Mouse (Mus musculus) brain, embryonic 18.5 days (tissue): ENCODE results near the gene Foxo6.

Experiments
- DNase-seq: peaks from one replicate; pipeline ENCODE4 v3.0.0-alpha.2; 2012; ENCODE audit warnings: low read depth, low spot score

Gene Foxo6

GRCm38 (mm10) chr4:120248800-120249261 is 38.3 kb downstream of the Foxo6 start:
- no peak for DNase-seq

GRCm38 (mm10) chr4:120247412-120247811 is 39.7 kb downstream of the Foxo6 start:
- no peak for DNase-seq

GRCm38 (mm10) chr4:120246086-120246485 is 41.1 kb downstream of the Foxo6 start:
- no peak for DNase-seq

GRCm38 (mm10) chr4:120242783-120243262 is 44.3 kb downstream of the Foxo6 start:
- peak; percentile 83 for DNase-seq

- no peak for DNase-seq
Measured at GRCm38 (mm10) chr4:120241106-120241505, 46.0 kb downstream of the Foxo6 start.

- no peak for DNase-seq
Measured at GRCm38 (mm10) chr4:120239419-120239818, 47.7 kb downstream of the Foxo6 start.

- DNase-seq, result no peak
Measured at GRCm38 (mm10) chr4:120233243-120233642, 53.9 kb downstream of the Foxo6 start.

- no peak for DNase-seq
Measured at GRCm38 (mm10) chr4:120232541-120232940, 54.6 kb downstream of the Foxo6 start.

- no peak for DNase-seq
Measured at GRCm38 (mm10) chr4:120231982-120232381, 55.2 kb downstream of the Foxo6 start.

- no peak for DNase-seq
Measured at GRCm38 (mm10) chr4:120230256-120230649, 56.9 kb downstream of the Foxo6 start.

- DNase-seq, result no peak
Measured at GRCm38 (mm10) chr4:120229505-120230255, 57.5 kb downstream of the Foxo6 start.

- DNase-seq, result no peak
Measured at GRCm38 (mm10) chr4:120228613-120229012, 58.5 kb downstream of the Foxo6 start.

GRCm38 (mm10) chr4:120227224-120227623 is 59.9 kb downstream of the Foxo6 start:
- no peak for DNase-seq

- no peak for DNase-seq
Measured at GRCm38 (mm10) chr4:120226682-120227081, 60.5 kb downstream of the Foxo6 start.

GRCm38 (mm10) chr4:120225135-120225780 is 61.9 kb downstream of the Foxo6 start:
- DNase-seq, result no peak

GRCm38 (mm10) chr4:120223805-120224204 is 63.3 kb downstream of the Foxo6 start:
- no peak for DNase-seq

GRCm38 (mm10) chr4:120223108-120223745 is 63.9 kb downstream of the Foxo6 start:
- DNase-seq, result no peak

GRCm38 (mm10) chr4:120221708-120222107 is 65.4 kb downstream of the Foxo6 start:
- DNase-seq, result no peak

- DNase-seq, result no peak
Measured at GRCm38 (mm10) chr4:120218878-120219277, 68.3 kb downstream of the Foxo6 start.
